Mouse (Mus musculus) CD4-positive, CD25-positive, alpha-beta regulatory T cell, adult 2 months (primary cell): ENCODE data around the gene Tspyl2.
"Not testable (repeated sequence)": the region's sequence is repeated elsewhere in the genome, so short reads cannot be mapped to it uniquely, and the experiment has no call there.

Source experiments
- DNase-seq: peaks from one replicate; pipeline ENCODE4 v3.0.0-alpha.2; 2012; ENCODE audit warnings: low read depth, low spot score

Tspyl2 gene

GRCm38 (mm10) chrX:152342358-152342901 is at the start of gene Tspyl2:
Gene Tspyl2, minus strand, starts transcription at chrX:152342425.
- peak; percentile 96 for DNase-seq

- no peak for DNase-seq
These were observed 26.4 kb upstream of the Tspyl2 start, which contains the start of gene Gpr173 for GRCm38 (mm10) chrX:152368397-152369273. Gene Gpr173, minus strand, starts transcription at chrX:152368704.

- no peak for DNase-seq
These were observed 25.8 kb upstream of the Tspyl2 start for GRCm38 (mm10) chrX:152368054-152368396.

- no peak for DNase-seq
These were observed 24.2 kb upstream of the Tspyl2 start for GRCm38 (mm10) chrX:152366418-152366817.

GRCm38 (mm10) chrX:152352553-152353153 is 10.4 kb upstream of the Tspyl2 start:
- DNase-seq = peak; percentile 79

GRCm38 (mm10) chrX:152347041-152347440 is 4.8 kb upstream of the Tspyl2 start:
- DNase-seq = no peak

GRCm38 (mm10) chrX:152346587-152346986 is 4.4 kb upstream of the Tspyl2 start:
- DNase-seq = no peak

GRCm38 (mm10) chrX:152342903-152343302 is 678 bp upstream of the Tspyl2 start:
- no peak for DNase-seq

GRCm38 (mm10) chrX:152341496-152341895 is 729 bp downstream of the Tspyl2 start:
- peak; percentile 16 for DNase-seq

GRCm38 (mm10) chrX:152336546-152337332 is 5.5 kb downstream of the Tspyl2 start:
- peak; percentile 94 for DNase-seq

- not testable (repeated sequence) for DNase-seq
These were observed 6.1 kb downstream of the Tspyl2 start for GRCm38 (mm10) chrX:152336123-152336522.

GRCm38 (mm10) chrX:152329400-152329799 is 12.8 kb downstream of the Tspyl2 start:
- DNase-seq = not testable (repeated sequence)

GRCm38 (mm10) chrX:152327689-152328052 is 14.6 kb downstream of the Tspyl2 start:
- no peak for DNase-seq

GRCm38 (mm10) chrX:152326996-152327688 is 15.1 kb downstream of the Tspyl2 start, which contains the start of gene Kantr:
Gene Kantr, minus strand, starts transcription at chrX:152327495.
- peak; percentile 85 for DNase-seq

- peak; percentile 44 for DNase-seq
These were observed 18.6 kb downstream of the Tspyl2 start for GRCm38 (mm10) chrX:152323584-152323983.

GRCm38 (mm10) chrX:152322776-152323175 is 19.4 kb downstream of the Tspyl2 start:
- no peak for DNase-seq

GRCm38 (mm10) chrX:152320535-152320934 is 21.7 kb downstream of the Tspyl2 start:
- no peak for DNase-seq

- peak; percentile 49 for DNase-seq
These were observed 34.3 kb downstream of the Tspyl2 start for GRCm38 (mm10) chrX:152307942-152308341.

GRCm38 (mm10) chrX:152307371-152307770 is 34.9 kb downstream of the Tspyl2 start:
- DNase-seq = no peak

- DNase-seq = no peak
These were observed 36.0 kb downstream of the Tspyl2 start for GRCm38 (mm10) chrX:152306224-152306623.

- not testable (repeated sequence) for DNase-seq
These were observed 55.2 kb downstream of the Tspyl2 start for GRCm38 (mm10) chrX:152287026-152287425.
